Mouse (Mus musculus) liver, embryonic 14.5 days (tissue): Measurements from ENCODE around the gene N4bp1. TPM values are rescaled to one million over a fixed set of nuclear protein-coding genes. Genes with fewer than 3 reads are reported as not detected.

Experiments
- ATAC-seq: fragments of 200-750 bp; cut with Nextera tagmentation; 2 replicates; pipeline ENCODE4 v1.8.0; 2017; ENCODE audit warnings: moderate number of reproducible peaks, mild to moderate bottlenecking, moderate library complexity; ENCODE audit not compliant: insufficient read depth
- DNase-seq, 3 experiments: peaks; one replicate each; pipeline ENCODE4 v3.0.0-alpha.2; 2012 to 2013; ENCODE audit warnings: low read depth in 3 of 3, low spot score in 3 of 3
- H3K27ac ChIP-seq: fragments of 300-500 bp; sonication (generic); 2 replicates; pipeline ENCODE4 v1.5.1; 2014; ENCODE audit warnings: moderate library complexity, mild to moderate bottlenecking, control low read depth, inconsistent platforms
- H3K27me3 ChIP-seq: fragments of 300-500 bp; sonication (generic); 2 replicates; pipeline ENCODE4 v1.6.1; 2014; ENCODE audit warnings: mild to moderate bottlenecking, low read length, moderate library complexity; ENCODE audit not compliant: control insufficient read depth, insufficient read depth
- H3K36me3 ChIP-seq: fragments of 300-500 bp; sonication (generic); replicated peaks from 2 replicates; pipeline ENCODE4 v1.6.1; 2014; ENCODE audit warnings: low read depth; ENCODE audit not compliant: control insufficient read depth, insufficient read depth
- H3K4me1 ChIP-seq, 2 experiments: fragments of 200-500 bp in 1 of 2; fragments of 300-500 bp in 1 of 2; sonication (generic) in 1 of 2; replicated peaks; 2 replicates each; pipeline ENCODE4 v1.6.1; 2012 to 2014; ENCODE audit warnings: antibody characterized with exemption in 1 of 2, inconsistent platforms in 1 of 2, low read length in 1 of 2; ENCODE audit not compliant: control insufficient read depth in 2 of 2, insufficient read depth in 2 of 2
- H3K4me2 ChIP-seq: fragments of 300-500 bp; sonication (generic); 2 replicates; pipeline ENCODE4 v1.6.1; 2014; ENCODE audit warnings: low read depth, mild to moderate bottlenecking, control low read depth, moderate library complexity
- H3K4me3 ChIP-seq, 2 experiments: fragments of 200-500 bp in 1 of 2; fragments of 300-500 bp in 1 of 2; sonication (generic) in 1 of 2; 2 replicates each; pipeline ENCODE4 v1.5.1; 2012 to 2014; ENCODE audit warnings: low read depth in 2 of 2, low read length in 2 of 2, mild to moderate bottlenecking in 2 of 2, control low read depth in 1 of 2, inconsistent platforms in 1 of 2, moderate library complexity in 1 of 2; ENCODE audit not compliant: insufficient read depth in 1 of 2
- H3K9ac ChIP-seq: fragments of 300-500 bp; sonication (generic); replicated peaks from 2 replicates; pipeline ENCODE4 v1.6.1; 2014; ENCODE audit warnings: mild to moderate bottlenecking, control low read depth, moderate library complexity
- H3K9me3 ChIP-seq: fragments of 300-500 bp; sonication (generic); 2 replicates; pipeline ENCODE4 v1.6.1; 2016; ENCODE audit warnings: low read length, mixed read lengths; ENCODE audit not compliant: control insufficient read depth
- CTCF ChIP-seq: IDR thresholded peaks from 2 replicates; pipeline ENCODE4 v1.5.1; 2016; ENCODE audit warnings: antibody characterized with exemption, low read depth, control low read depth
- EP300 ChIP-seq: IDR thresholded peaks from 2 replicates; pipeline ENCODE4 v1.6.1; 2016; ENCODE audit warnings: antibody characterized with exemption, low read depth
- WGBS: fragments of 180-500 bp; shearing (Covaris S2); extraction: QIAGEN DNeasy Blood & Tissue Kit; methylation state at CpG from one replicate; pipeline ENCODE4 v1.1.7; 2014; ENCODE audit not compliant: insufficient replicate concordance; 5-methylcytosine and 5-hydroxymethylcytosine counted together
- polyA plus RNA-seq, 2 experiments: library from polyadenylated mRNA; depleted of rRNA in 1 of 2; stranded (reverse) in 1 of 2; unstranded in 1 of 2; fragments of >200 nt; fragmentation: Nextera tagmentation in 1 of 2; extraction: Ambion mirVana in 1 of 2; gene quantifications; 2 replicates each; pipeline versions ENCODE4 v1.2.1 to v1.2.3; 2012 to 2014

Gene N4bp1
- polyA plus RNA-seq, 2 experiments, result 2.1 to 3.1 TPM

DNA sequence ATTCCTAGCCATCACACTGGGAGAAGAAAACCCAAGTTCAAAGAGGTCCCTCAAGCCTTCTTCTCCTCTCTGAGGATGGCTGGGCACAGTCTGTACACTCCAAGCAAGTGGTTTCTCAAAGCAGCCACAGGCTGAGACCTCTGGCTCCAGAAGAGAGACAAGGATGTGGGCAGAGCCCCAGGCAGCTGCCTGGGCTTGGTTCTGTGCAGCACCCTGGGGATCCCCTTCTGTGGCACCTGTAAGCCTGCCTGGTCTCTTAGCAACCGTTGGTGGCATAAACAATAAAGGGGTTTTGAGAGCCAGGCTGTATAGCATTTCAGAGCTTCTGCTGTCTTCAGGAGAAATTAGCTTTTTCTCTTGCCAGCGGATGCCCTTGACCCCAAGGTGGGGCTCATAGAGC is 87.4 kb downstream of the N4bp1 start:
- WGBS, result 64% methylated on average over 2 of the region's 2 CpGs
- no peak overlapping the region for H3K4me3 ChIP-seq
- no peaks in the 10 kb centered on the region for H3K36me3 ChIP-seq
- no peaks in the 10 kb centered on the region for H3K9me3 ChIP-seq
- H3K27me3 ChIP-seq, result no peaks in the 10 kb centered on the region
- peaks cover 0 to 2% of the 10 kb centered on the region in 2 experiments; a peak in 1 of 4 replicates for H3K4me1 ChIP-seq
- no peak overlapping the region for H3K4me2 ChIP-seq
- no peak for DNase-seq
- TF ChIP-seq EP300 (no peak), CTCF (no peak)
- ATAC-seq, result no peak
- H3K9ac ChIP-seq, result no peak overlapping the region
- H3K27ac ChIP-seq, result no peak overlapping the region

GRCm38 (mm10) chr8:86794716-86795115 is 90.3 kb downstream of the N4bp1 start:
- Histone ChIP-seq H3K4me1 (no peaks in the 10 kb centered on the region), H3K4me3 (no peak overlapping the region), H3K27me3 (no peaks in the 10 kb centered on the region), H3K4me2 (no peak overlapping the region), H3K27ac (no peak overlapping the region), H3K36me3 (no peaks in the 10 kb centered on the region), H3K9me3 (no peaks in the 10 kb centered on the region), H3K9ac (no peak overlapping the region)
- TF ChIP-seq CTCF, result no peak
- no peak for TF ChIP-seq EP300
- WGBS, result 37% methylated on average over 6 of the region's 6 CpGs
- DNase-seq (no peak), ATAC-seq (no peak)

- no peaks in the 10 kb centered on the region for H3K36me3 ChIP-seq
- 71% methylated on average over 6 of the region's 6 CpGs for WGBS
- ATAC-seq, result no peak
- TF ChIP-seq EP300, result no peak
- no peak for TF ChIP-seq CTCF
- H3K9me3 ChIP-seq, result no peaks in the 10 kb centered on the region
- H3K27me3 ChIP-seq, result no peaks in the 10 kb centered on the region
- no peak overlapping the region for H3K9ac ChIP-seq
- no peak overlapping the region for H3K27ac ChIP-seq
- DNase-seq, result no peak
- no peak overlapping the region for H3K4me2 ChIP-seq
- H3K4me1 ChIP-seq, result peaks cover 0 to 8% of the 10 kb centered on the region in 2 experiments; a peak in 2 of 4 replicates
- no peak overlapping the region for H3K4me3 ChIP-seq
Observed at GRCm38 (mm10) chr8:86791542-86791941, 93.5 kb downstream of the N4bp1 start.

DNA sequence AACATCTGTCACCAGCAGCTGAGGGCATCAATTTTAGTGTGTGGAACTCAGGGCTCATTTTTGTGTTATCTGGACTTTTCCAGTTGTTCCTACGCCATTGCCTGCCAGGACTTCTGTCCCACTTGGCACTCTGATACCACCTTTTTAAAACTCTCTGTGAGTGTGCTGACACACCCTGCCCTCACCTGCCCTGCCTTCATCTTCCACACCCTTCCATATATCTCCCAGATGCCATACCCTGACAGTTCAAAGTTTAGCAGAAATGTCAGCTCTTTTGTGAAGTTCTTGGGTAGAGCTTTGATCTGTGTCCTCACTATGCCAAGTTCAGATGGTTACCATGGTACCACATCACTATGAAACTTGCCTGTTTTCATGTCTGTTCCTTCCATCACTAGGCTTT is 95.5 kb downstream of the N4bp1 start:
- no peaks in the 10 kb centered on the region for H3K36me3 ChIP-seq
- H3K27ac ChIP-seq, result no peak overlapping the region
- WGBS, result 70% methylated on average over 1 of the region's 1 CpGs
- DNase-seq (no peak), ATAC-seq (no peak)
- H3K27me3 ChIP-seq, result no peaks in the 10 kb centered on the region
- H3K9ac ChIP-seq, result no peak overlapping the region
- TF ChIP-seq CTCF (no peak), EP300 (no peak)
- H3K4me3 ChIP-seq, result no peak overlapping the region
- H3K4me1 ChIP-seq, result peaks cover 0 to 8% of the 10 kb centered on the region in 2 experiments; a peak in 2 of 4 replicates
- H3K4me2 ChIP-seq, result no peak overlapping the region
- no peaks in the 10 kb centered on the region for H3K9me3 ChIP-seq

DNA sequence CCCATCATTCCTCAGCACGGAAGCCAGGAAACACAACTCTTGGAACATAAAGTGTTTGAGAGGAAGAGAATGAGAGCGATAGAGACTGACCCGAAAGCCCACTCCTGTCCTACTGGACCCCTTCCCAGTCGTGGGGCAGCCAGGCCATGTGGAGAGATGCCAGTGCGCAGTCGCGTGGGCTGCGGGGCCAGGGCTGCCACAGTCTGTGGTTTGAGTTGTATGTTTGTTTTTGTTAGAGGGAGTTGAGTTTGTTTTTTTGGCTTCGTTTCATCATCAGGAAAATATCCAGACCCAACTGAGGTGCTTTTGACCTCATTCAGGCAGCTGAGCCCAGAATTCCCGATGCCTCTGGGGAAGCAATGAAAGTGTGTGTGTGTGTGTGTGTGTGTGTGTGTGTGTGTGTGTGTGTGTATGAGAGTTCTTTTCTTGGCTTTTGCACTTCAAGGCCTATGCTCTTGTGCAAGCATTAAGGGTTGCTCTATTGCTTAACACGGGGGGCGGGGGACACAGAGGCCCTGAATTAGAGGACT is 97.1 kb downstream of the N4bp1 start:
- no peaks in the 10 kb centered on the region for H3K9me3 ChIP-seq
- ATAC-seq (no peak), DNase-seq (no peak)
- H3K36me3 ChIP-seq, result no peaks in the 10 kb centered on the region
- peaks cover 0 to 8% of the 10 kb centered on the region in 2 experiments; a peak in 2 of 4 replicates for H3K4me1 ChIP-seq
- H3K4me2 ChIP-seq, result no peak overlapping the region
- TF ChIP-seq CTCF, result no peak
- TF ChIP-seq EP300, result no peak
- H3K27ac ChIP-seq, result no peak overlapping the region
- WGBS, result 56% methylated on average over 12 of the region's 12 CpGs
- no peaks in the 10 kb centered on the region for H3K27me3 ChIP-seq
- no peak overlapping the region for H3K9ac ChIP-seq
- no peak overlapping the region for H3K4me3 ChIP-seq
